Mouse (Mus musculus) stomach, embryonic 14.5 days (tissue): ENCODE data around the gene Ccdc24. TPM values are rescaled to one million over a fixed set of nuclear protein-coding genes. Genes with fewer than 3 reads are reported as not detected.

Experiments used
- ATAC-seq: fragments of 200-750 bp; cut with Nextera tagmentation; 2 replicates; pipeline ENCODE4 v1.8.0; 2017; ENCODE audit warnings: low read depth, moderate TSS enrichment; ENCODE audit not compliant: insufficient number of reproducible peaks, insufficient read depth, low FRiP score
- H3K27ac ChIP-seq: fragments of 300-500 bp; sonication (generic); 2 replicates; pipeline ENCODE4 v1.5.1; 2014; ENCODE audit warnings: mild to moderate bottlenecking, low read length, moderate library complexity, mixed read lengths
- H3K27me3 ChIP-seq: fragments of 300-500 bp; sonication (generic); 2 replicates; pipeline ENCODE4 v1.6.1; 2014; ENCODE audit warnings: low read length, control low read depth, mixed read lengths; ENCODE audit not compliant: control insufficient read depth, insufficient read depth
- H3K36me3 ChIP-seq: fragments of 300-500 bp; sonication (generic); 2 replicates; pipeline ENCODE4 v1.6.1; 2014; ENCODE audit warnings: mild to moderate bottlenecking, control low read depth, low read length, moderate library complexity, mixed read lengths; ENCODE audit not compliant: control insufficient read depth, insufficient read depth
- H3K4me1 ChIP-seq: fragments of 300-500 bp; sonication (generic); 2 replicates; pipeline ENCODE4 v1.6.1; 2014; ENCODE audit warnings: low read length, control low read depth, mixed read lengths; ENCODE audit not compliant: control insufficient read depth, insufficient read depth
- H3K4me2 ChIP-seq: fragments of 300-500 bp; sonication (generic); replicated peaks from 2 replicates; pipeline ENCODE4 v1.6.1; 2014; ENCODE audit warnings: low read depth, low read length, control low read depth
- H3K4me3 ChIP-seq: fragments of 300-500 bp; sonication (generic); 2 replicates; pipeline ENCODE4 v1.5.1; 2014; ENCODE audit warnings: low read depth, low read length, control low read depth
- H3K9ac ChIP-seq: fragments of 300-500 bp; sonication (generic); replicated peaks from 2 replicates; pipeline ENCODE4 v1.6.1; 2014; ENCODE audit warnings: low read depth, mild to moderate bottlenecking, control low read depth, low read length, moderate library complexity, mixed read lengths
- H3K9me3 ChIP-seq: fragments of 300-500 bp; sonication (generic); 2 replicates; pipeline ENCODE4 v1.6.1; 2016; ENCODE audit warnings: low read depth, low read length, control low read depth; ENCODE audit not compliant: control insufficient read depth
- WGBS: fragments of 180-500 bp; shearing (Covaris S2); extraction: QIAGEN DNeasy Blood & Tissue Kit; methylation state at CpG from one replicate; pipeline ENCODE4 v1.1.7; 2014; 5-methylcytosine and 5-hydroxymethylcytosine counted together
- polyA plus RNA-seq: library from polyadenylated mRNA; unstranded; fragments of >200 nt; fragmentation: Nextera tagmentation; extraction: Ambion mirVana; gene quantifications from 2 replicates; pipeline ENCODE4 v1.2.1, GENCODE M21; 2014

Gene Ccdc24
- polyA plus RNA-seq, 1 experiment from 2014 or later = 2.4 TPM

DNA sequence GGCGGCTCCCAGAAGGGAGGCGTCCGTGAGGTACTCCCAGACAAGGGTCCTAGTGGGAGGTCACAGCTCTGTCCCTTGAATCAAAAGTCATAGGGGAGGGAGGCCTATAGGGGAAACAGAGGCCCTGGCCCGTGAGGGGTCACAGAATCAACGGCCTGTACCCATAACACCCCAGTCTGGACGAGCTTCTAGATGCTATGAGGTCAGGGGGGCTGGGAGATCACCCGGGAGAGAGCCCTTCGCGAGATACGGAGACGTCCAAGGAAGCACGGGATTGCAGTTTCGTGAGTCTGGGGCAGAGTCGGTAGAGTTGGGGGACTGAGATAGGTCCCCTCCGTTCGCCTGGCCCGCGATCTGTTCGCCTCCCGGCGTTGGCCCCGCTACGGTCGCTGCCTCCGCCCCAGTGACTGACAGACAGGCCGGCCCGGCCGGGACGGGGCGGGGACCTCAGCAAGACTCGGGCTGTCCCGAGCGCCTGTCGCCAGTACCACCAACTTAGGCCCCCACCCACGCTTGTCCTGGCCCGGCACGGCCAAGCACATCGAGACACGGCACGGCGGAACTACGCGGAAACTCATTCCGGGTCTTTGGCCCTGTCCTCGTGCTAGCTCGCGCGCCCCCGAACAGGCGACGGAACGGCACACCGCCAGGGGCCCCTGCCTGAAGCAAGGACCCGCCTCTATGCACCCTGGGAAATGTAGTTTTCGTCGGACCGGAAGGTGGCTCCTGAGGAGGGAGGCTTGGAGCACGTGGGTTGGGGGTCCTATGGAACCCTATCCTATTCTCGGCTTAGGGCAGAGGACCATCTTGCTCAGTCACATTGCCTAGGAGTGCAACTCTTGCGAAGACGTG, 42.5 kb upstream of the Ccdc24 start, which contains the start of gene Ipo13:
Gene Ipo13, minus strand, starts transcription at position 409 of the 852 bp plus-strand sequence.
- Histone ChIP-seq H3K4me3 (peak within 1 kb of the TSS; percentile 76), H3K9me3 (no peaks in the 10 kb centered on the region), H3K9ac (peak within 1 kb of the TSS; percentile 72), H3K27ac (peak within 1 kb of the TSS; percentile 83), H3K36me3 (peaks cover 18% of the 10 kb centered on the region; the same call in 1 of the 2 replicates), H3K27me3 (no peaks in the 10 kb centered on the region), H3K4me1 (peaks cover 15% of the 10 kb centered on the region), H3K4me2 (peak within 1 kb of the TSS; percentile 96)
- ATAC-seq = peak; percentile 90
- WGBS = under 1% methylated on average over 61 of the region's 61 CpGs

DNA sequence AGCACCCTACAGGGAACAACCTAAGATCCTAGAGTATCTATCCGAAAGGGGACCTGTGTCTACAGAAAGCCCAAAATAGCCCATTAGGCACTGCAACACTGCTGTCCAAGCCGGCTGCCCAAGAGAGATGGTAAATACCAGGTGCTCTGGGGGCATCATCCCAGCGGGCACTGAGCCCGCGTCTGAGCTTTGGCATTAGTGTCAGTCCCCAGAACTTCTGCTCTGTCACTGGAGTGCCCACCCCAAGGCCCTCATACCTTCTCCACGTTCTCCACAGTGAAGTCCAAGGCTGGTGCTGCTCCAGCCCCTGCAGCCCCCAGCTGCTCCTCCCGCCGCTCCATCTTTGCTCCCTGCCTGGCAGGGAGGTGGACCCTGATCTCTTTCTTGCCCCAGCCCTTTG, 41.7 kb upstream of the Ccdc24 start:
- Histone ChIP-seq H3K4me2 (peak overlapping the region; percentile 96), H3K27me3 (no peaks in the 10 kb centered on the region), H3K4me3 (peak overlapping the region; percentile 76), H3K27ac (no peak overlapping the region), H3K9me3 (no peaks in the 10 kb centered on the region), H3K4me1 (peaks cover 15% of the 10 kb centered on the region), H3K36me3 (peaks cover 19% of the 10 kb centered on the region; the same call in 1 of the 2 replicates), H3K9ac (peak overlapping the region; percentile 72)
- WGBS = 19% methylated on average over 8 of the region's 8 CpGs
- no peak for ATAC-seq

DNA sequence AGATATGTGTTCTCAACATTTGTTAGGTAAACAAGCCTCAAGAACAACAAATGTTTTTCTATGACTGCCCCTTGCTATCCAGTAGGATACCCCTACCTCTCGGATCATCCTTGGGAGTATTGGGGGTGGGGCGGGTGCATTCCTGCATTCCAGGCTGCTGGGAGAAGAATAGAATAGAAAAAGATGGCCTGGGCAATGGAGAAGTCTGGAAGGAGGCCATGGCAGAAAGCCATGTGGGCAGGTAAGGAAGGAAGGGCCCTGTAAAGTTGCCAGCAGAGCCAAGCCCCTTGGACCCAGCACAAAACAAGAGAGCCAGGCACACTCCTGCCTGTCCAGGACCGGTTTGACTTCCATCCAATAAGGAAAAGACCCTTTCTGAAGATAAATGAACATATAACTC, 41.1 kb upstream of the Ccdc24 start:
- H3K36me3 ChIP-seq = peaks cover 19% of the 10 kb centered on the region; the same call in 1 of the 2 replicates
- peak overlapping the region; percentile 96 for H3K4me2 ChIP-seq
- H3K4me1 ChIP-seq = peaks cover 15% of the 10 kb centered on the region
- no peak overlapping the region for H3K27ac ChIP-seq
- H3K4me3 ChIP-seq = peak overlapping the region; percentile 76
- WGBS = 42% methylated on average over 3 of the region's 3 CpGs
- H3K9ac ChIP-seq = no peak overlapping the region
- no peak for ATAC-seq
- no peaks in the 10 kb centered on the region for H3K27me3 ChIP-seq
- H3K9me3 ChIP-seq = no peaks in the 10 kb centered on the region

DNA sequence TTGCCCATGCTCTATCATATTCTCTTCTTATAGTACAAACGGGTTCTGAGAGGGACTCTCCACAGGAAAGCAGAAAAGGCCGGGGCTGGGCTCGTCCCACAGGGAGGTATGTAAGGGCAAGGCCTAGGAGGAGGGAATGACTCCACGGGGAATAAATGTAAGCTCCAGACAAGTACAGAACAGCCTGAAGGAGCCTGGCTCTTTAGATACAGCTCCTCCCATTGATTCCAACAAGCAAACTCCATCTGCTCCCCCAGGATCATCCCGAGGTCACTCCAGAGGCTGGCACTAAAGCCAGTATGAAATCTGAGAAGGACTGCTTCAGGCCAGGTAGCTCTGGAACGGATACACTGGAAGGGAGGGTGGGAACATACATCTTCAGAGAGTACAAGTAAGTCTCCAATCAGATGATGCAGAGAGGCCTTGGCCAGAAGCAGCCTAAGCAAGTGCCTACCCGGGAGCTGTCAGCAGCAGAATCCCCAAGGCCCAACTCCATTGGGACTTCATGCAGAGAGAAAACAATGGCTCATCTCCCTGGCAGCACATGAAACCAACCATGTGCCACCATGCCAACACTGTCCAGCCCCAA, 40.4 kb upstream of the Ccdc24 start:
- Histone ChIP-seq H3K27ac (no peak overlapping the region), H3K4me1 (peaks cover 15% of the 10 kb centered on the region), H3K27me3 (no peaks in the 10 kb centered on the region), H3K4me2 (peak overlapping the region; percentile 96), H3K9me3 (no peaks in the 10 kb centered on the region), H3K4me3 (0 out of 2 replicates have a peak overlapping the region, but pooled peaks have one; percentile 76), H3K9ac (no peak overlapping the region), H3K36me3 (peaks cover 22% of the 10 kb centered on the region; the same call in 1 of the 2 replicates)
- no peak for ATAC-seq
- WGBS = 52% methylated on average over 7 of the region's 7 CpGs

DNA sequence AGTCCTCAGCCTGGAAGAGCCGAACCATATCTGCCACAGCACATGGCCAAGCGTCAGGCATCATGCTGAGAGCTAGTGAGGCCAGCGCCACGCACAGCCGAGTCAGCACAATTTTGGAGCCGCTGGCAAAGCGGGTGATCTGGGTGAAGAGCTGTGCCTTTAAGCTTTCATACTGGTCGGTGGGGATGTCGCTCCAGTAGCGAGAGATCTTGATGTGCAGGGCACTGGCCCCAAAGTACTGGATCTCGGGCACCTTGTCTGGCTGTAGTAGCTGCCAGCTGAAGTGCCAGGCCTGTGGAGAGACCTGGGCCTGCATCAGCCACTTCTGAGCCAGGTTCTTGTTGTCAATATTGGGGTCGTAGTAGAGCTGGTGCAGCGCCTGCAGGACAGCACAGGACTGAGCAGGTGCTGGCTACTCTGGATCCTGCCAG, 39.8 kb upstream of the Ccdc24 start:
- WGBS = 89% methylated on average over 13 of the region's 13 CpGs

DNA sequence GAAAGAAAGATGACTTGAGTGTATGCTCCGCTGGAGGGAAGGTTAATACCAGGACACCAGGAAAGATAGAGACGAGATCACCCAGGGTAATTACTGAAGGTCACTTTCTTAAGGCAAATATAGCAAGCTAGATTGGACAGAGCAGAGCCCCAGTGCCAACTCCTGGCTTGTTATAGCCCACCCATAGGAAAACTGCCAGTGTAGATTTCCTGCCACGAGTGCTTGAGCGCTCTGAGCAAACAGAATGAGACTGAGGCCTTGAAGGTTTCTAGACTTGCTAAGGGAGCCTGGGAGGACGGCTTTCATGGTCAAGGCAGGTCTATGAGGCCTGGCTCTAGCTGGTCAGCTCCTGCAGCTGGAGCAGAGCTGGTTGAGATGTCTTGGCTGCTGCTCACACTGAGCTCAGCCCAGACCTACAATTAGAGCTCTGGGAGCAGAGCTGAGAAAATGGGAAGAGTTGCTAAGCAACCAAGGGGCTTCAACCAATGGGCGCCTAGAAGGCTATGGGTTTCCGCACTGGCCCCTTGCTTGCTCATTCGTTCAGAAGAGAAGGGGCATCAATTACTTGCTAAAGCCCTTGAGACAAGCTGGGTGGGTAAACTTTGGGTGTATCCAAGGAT, 36.6 kb upstream of the Ccdc24 start:
- no peak overlapping the region for H3K27ac ChIP-seq
- H3K27me3 ChIP-seq = no peaks in the 10 kb centered on the region
- no peak overlapping the region for H3K4me3 ChIP-seq
- WGBS = 72% methylated on average over 8 of the region's 8 CpGs
- peaks cover 11% of the 10 kb centered on the region for H3K4me1 ChIP-seq
- H3K9ac ChIP-seq = no peak overlapping the region
- ATAC-seq = no peak
- no peaks in the 10 kb centered on the region for H3K9me3 ChIP-seq
- H3K36me3 ChIP-seq = peaks cover 30% of the 10 kb centered on the region; the same call in 1 of the 2 replicates
- no peak overlapping the region for H3K4me2 ChIP-seq

More for the DNA sequence above, 39.8 kb upstream of the Ccdc24 start:
- Histone ChIP-seq H3K36me3 (peaks cover 22% of the 10 kb centered on the region; the same call in 1 of the 2 replicates), H3K4me1 (peaks cover 15% of the 10 kb centered on the region), H3K4me3 (no peak overlapping the region), H3K9me3 (no peaks in the 10 kb centered on the region), H3K27ac (no peak overlapping the region), H3K4me2 (no peak overlapping the region), H3K27me3 (no peaks in the 10 kb centered on the region), H3K9ac (no peak overlapping the region)
- no peak for ATAC-seq

DNA sequence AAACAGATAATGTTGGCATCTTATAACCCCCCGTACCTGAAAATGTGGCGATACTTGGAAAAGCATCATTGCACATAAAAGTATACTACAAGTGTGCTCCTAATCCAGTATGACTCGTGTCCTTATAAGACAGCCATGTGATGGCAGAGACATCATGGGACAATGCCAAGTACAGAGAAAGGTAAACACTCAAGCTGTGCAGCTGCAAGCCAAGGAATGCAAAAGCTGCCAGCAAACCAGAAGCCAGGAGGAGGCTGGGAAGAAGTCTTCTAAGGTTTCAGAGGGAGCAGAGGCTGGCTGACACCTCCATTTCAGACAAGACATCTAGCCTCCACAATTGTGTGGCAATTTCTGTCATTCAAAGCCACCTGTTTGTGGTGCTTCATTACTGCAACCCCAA, 33.8 kb upstream of the Ccdc24 start:
- H3K4me2 ChIP-seq = no peak overlapping the region
- no peak overlapping the region for H3K27ac ChIP-seq
- H3K9me3 ChIP-seq = no peaks in the 10 kb centered on the region
- no peak overlapping the region for H3K9ac ChIP-seq
- H3K4me1 ChIP-seq = no peaks in the 10 kb centered on the region
- peaks cover 41% of the 10 kb centered on the region for H3K36me3 ChIP-seq
- no peaks in the 10 kb centered on the region for H3K27me3 ChIP-seq
- H3K4me3 ChIP-seq = no peak overlapping the region
- WGBS = 82% methylated on average over 3 of the region's 3 CpGs
- ATAC-seq = no peak

DNA sequence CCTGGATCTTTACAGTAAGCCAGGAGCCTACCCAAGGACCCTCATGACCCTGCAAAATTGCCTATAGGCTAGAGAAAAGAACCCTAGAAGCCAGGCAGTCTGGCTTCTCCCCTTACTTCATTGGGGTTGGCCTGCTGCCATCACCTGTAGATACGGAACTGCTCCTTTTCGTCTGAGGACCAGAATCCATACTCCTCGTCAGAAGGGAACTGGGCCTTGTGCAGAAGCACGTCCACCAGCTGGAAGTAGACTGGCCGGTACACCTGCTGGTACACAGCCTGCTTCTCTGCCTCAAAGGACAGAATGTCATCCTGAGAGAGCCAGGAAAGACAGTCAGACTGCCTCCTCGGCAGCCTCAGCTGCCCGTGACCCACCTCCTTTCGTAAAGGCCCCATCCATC, 32.4 kb upstream of the Ccdc24 start:
- H3K9me3 ChIP-seq = no peaks in the 10 kb centered on the region
- ATAC-seq = no peak
- no peak overlapping the region for H3K4me3 ChIP-seq
- H3K36me3 ChIP-seq = peaks cover 49% of the 10 kb centered on the region
- H3K27me3 ChIP-seq = no peaks in the 10 kb centered on the region
- no peak overlapping the region for H3K4me2 ChIP-seq
- H3K4me1 ChIP-seq = no peaks in the 10 kb centered on the region
- 91% methylated on average over 8 of the region's 8 CpGs for WGBS
- H3K27ac ChIP-seq = no peak overlapping the region
- no peak overlapping the region for H3K9ac ChIP-seq
